Comparison of ENCODE assay signal across 17 mouse cellular contexts in the genomic region with DNA sequence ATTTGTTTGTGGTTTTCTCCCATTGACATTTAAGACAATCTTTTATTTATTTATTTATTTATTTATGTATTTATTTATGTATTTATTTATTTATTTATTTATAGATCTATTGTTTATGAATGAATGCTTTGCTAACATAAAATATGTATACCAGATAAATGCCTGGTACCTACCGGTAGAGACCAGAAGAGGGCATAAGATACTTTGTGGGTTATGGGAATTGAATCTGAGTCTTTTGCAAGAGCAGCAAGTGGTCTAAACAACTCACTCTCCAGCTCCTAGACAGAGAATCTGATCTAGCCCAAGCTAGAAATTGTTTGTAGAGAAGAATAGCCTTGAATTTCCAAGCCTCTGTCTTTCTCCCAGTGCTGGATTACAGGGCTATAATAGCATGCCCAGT. TPM values are rescaled to one million over a fixed set of nuclear protein-coding genes. Genes with fewer than 3 reads are reported as not detected.
DNase-seq lines count a peak whose midpoint lies in the region; ATAC-seq and TF ChIP-seq lines count a peak whose summit lies in the region.
"Had no signal": no experiment of that assay in that cellular context is flagged by ENCODE, and none has a peak within 500 bp of the region (broad histone marks: within the 10 kb centered on the region; RNA-seq: fewer than 3 reads in every experiment).

No protein-coding gene starts in this region.

- no peak for ATAC-seq in liver, postnatal 0 days
- no peak for ATAC-seq in liver, embryonic 11.5 days (replicated peaks; ENCODE audit: low FRiP score)
- ATAC-seq in intestine, embryonic 16.5 days = no peak
- ATAC-seq: forebrain, embryonic 15.5 days; inflammation-experienced regulatory T-cells, adult 6 months had no signal

- no peak for TF ChIP-seq CTCF in cerebellum, adult 2 months (IDR thresholded peaks at IDR 0.05; ENCODE audit: borderline replicate concordance, insufficient read depth, low read depth, low read length)
- TF ChIP-seq CTCF in liver, postnatal 0 days (IDR thresholded peaks at IDR 0.05; ENCODE audit: low read depth) = peak; percentile 32; the same call in 1 of the 2 replicates

- no peak overlapping the region for H3K27ac ChIP-seq in cerebellum, adult 2 months (ENCODE audit: insufficient read depth, low read length)
- no peak overlapping the region for H3K27ac ChIP-seq in liver, postnatal 0 days (ENCODE audit: low read depth)
- H3K27ac ChIP-seq in liver, embryonic 11.5 days (ENCODE audit: low read depth, low read length) = no peak overlapping the region
- H3K27ac ChIP-seq in intestine, embryonic 16.5 days (ENCODE audit: low read length) = no peak overlapping the region
- H3K27ac ChIP-seq: embryonic facial prominence, embryonic 15.5 days; forebrain, embryonic 15.5 days; liver, embryonic 15.5 days had no signal

- 23% methylated on average over 1 of the region's 1 CpGs for WGBS in cerebellum, adult 2 months
- 16% methylated on average over 1 of the region's 1 CpGs for WGBS in liver, postnatal 0 days (ENCODE audit: insufficient replicate concordance)
- 44% methylated on average over 1 of the region's 1 CpGs for WGBS in liver, embryonic 11.5 days
- 35% methylated on average over 1 of the region's 1 CpGs for WGBS in intestine, embryonic 16.5 days

- no peaks in the 10 kb centered on the region for H3K27me3 ChIP-seq in cerebellum, adult 2 months (ENCODE audit: control insufficient read depth, insufficient read depth, low read length)
- H3K27me3 ChIP-seq in liver, postnatal 0 days (ENCODE audit: insufficient read depth, low read length) = no peaks in the 10 kb centered on the region
- peaks cover 17% of the 10 kb centered on the region; the same call in 1 of the 2 replicates for H3K27me3 ChIP-seq in liver, embryonic 11.5 days (replicated peaks; ENCODE audit: control insufficient read depth, insufficient read depth, low read length)
- H3K27me3 ChIP-seq in intestine, embryonic 16.5 days (replicated peaks; ENCODE audit: control insufficient read depth, insufficient read depth, low read length) = no peaks in the 10 kb centered on the region
- H3K27me3 ChIP-seq: embryonic facial prominence, embryonic 15.5 days; forebrain, embryonic 15.5 days had no signal

- TF ChIP-seq POLR2A in cerebellum, adult 2 months (IDR thresholded peaks at IDR 0.05; ENCODE audit: borderline replicate concordance, insufficient read depth, low read length) = no peak

- no peaks in the 10 kb centered on the region for H3K36me3 ChIP-seq in liver, postnatal 0 days (replicated peaks; ENCODE audit: insufficient read depth, low read length)
- H3K36me3 ChIP-seq in liver, embryonic 11.5 days (ENCODE audit: control insufficient read depth, insufficient read depth, low read length) = no peaks in the 10 kb centered on the region
- no peaks in the 10 kb centered on the region for H3K36me3 ChIP-seq in intestine, embryonic 16.5 days (ENCODE audit: control insufficient read depth, insufficient read depth, low read length)
- H3K36me3 ChIP-seq: embryonic facial prominence, embryonic 15.5 days; forebrain, embryonic 15.5 days; liver, embryonic 15.5 days had no signal

- H3K9me3 ChIP-seq in liver, postnatal 0 days (ENCODE audit: low read length) = no peaks in the 10 kb centered on the region
- H3K9me3 ChIP-seq in liver, embryonic 11.5 days (ENCODE audit: control insufficient read depth, low read length) = no peaks in the 10 kb centered on the region
- H3K9me3 ChIP-seq in intestine, embryonic 16.5 days (ENCODE audit: control insufficient read depth, low read length) = no peaks in the 10 kb centered on the region
- H3K9me3 ChIP-seq: embryonic facial prominence, embryonic 15.5 days; forebrain, embryonic 15.5 days; liver, embryonic 15.5 days had no signal

- H3K4me2 ChIP-seq in liver, postnatal 0 days (ENCODE audit: low read depth, low read length) = no peak overlapping the region
- H3K4me2 ChIP-seq in liver, embryonic 11.5 days = no peak overlapping the region
- peak overlapping the region; percentile 60 for H3K4me2 ChIP-seq in intestine, embryonic 16.5 days (ENCODE audit: low read depth, low read length)
- H3K4me2 ChIP-seq: embryonic facial prominence, embryonic 15.5 days; forebrain, embryonic 15.5 days; liver, embryonic 15.5 days had no signal

- no peak for TF ChIP-seq EP300 in liver, postnatal 0 days (IDR thresholded peaks at IDR 0.05; ENCODE audit: low read depth)

- H3K9ac ChIP-seq in liver, postnatal 0 days (replicated peaks) = no peak overlapping the region
- no peak overlapping the region for H3K9ac ChIP-seq in liver, embryonic 11.5 days (ENCODE audit: low read depth, low read length)
- H3K9ac ChIP-seq in intestine, embryonic 16.5 days (ENCODE audit: low read depth, low read length) = no peak overlapping the region
- H3K9ac ChIP-seq: embryonic facial prominence, embryonic 15.5 days; forebrain, embryonic 15.5 days; liver, embryonic 15.5 days had no signal

- no peaks in the 10 kb centered on the region for H3K4me1 ChIP-seq in cerebellum, adult 2 months (ENCODE audit: control insufficient read depth, insufficient read depth, low read length)
- no peaks in the 10 kb centered on the region for H3K4me1 ChIP-seq in liver, postnatal 0 days (ENCODE audit: insufficient read depth)
- no peaks in the 10 kb centered on the region for H3K4me1 ChIP-seq in liver, embryonic 11.5 days (replicated peaks; ENCODE audit: control insufficient read depth, insufficient read depth, low read length)
- H3K4me1 ChIP-seq in intestine, embryonic 16.5 days (ENCODE audit: control insufficient read depth, insufficient read depth, low read length) = no peaks in the 10 kb centered on the region
- H3K4me1 ChIP-seq: embryonic facial prominence, embryonic 15.5 days; forebrain, embryonic 15.5 days; liver, embryonic 15.5 days had no signal

- H3K4me3 ChIP-seq in cerebellum, adult 2 months (replicated peaks; ENCODE audit: insufficient read depth, low read depth, low read length) = no peak overlapping the region
- no peak overlapping the region for H3K4me3 ChIP-seq in liver, postnatal 0 days (ENCODE audit: low read depth, low read length)
- no peak overlapping the region for H3K4me3 ChIP-seq in liver, embryonic 11.5 days (ENCODE audit: low read depth, low read length)
- H3K4me3 ChIP-seq in intestine, embryonic 16.5 days (ENCODE audit: low read length) = peak overlapping the region; percentile 42
- H3K4me3 ChIP-seq: embryonic facial prominence, embryonic 15.5 days; forebrain, embryonic 15.5 days; liver, embryonic 15.5 days had no signal

- DNase-seq in cerebellum, postnatal 10 days = peak; percentile 6 to 12
- no peak for DNase-seq in cerebellum, adult 2 months
- DNase-seq in liver, postnatal 0 days = no peak
- DNase-seq in liver, embryonic 11.5 days (ENCODE audit: low spot score) = no peak
- peak; percentile 52 for DNase-seq in 416B (ENCODE audit: low read depth)
- DNase-seq in spleen, postnatal 10 days (ENCODE audit: low spot score in 2 of 2) = no peak
- DNase-seq in natural killer cell, adult 2 months (ENCODE audit: low spot score in 2 of 2) = no peak
- DNase-seq: adrenal gland, postnatal 36 days; heart, postnatal 36 days; kidney, postnatal 36 days had no signal

RNA-seq across cellular contexts. Expression of a gene that starts 2.8 kb away (rescaled TPM):
- not detected in 2 replicates for polyA plus RNA-seq in cerebellum, adult 2 months (2012; rRNA removed)
- not detected in 2 replicates for polyA plus RNA-seq in liver, postnatal 0 days (2015; fragmentation: Nextera tagmentation; extraction: Ambion mirVana)
- not detected in 2 replicates for polyA plus RNA-seq in liver, embryonic 11.5 days (2014; fragmentation: Nextera tagmentation; extraction: Ambion mirVana)
- polyA plus RNA-seq in intestine, embryonic 16.5 days (2015; fragmentation: Nextera tagmentation; extraction: Ambion mirVana) = 63.1 and 69.7 TPM in 2 replicates
- polyA plus RNA-seq: embryonic facial prominence, embryonic 15.5 days; forebrain, embryonic 15.5 days; inflammation-experienced regulatory T-cells, adult 6 months; limb, embryonic 11.5 days; liver, embryonic 15.5 days; neural tube, embryonic 11.5 days had no signal

RNA-seq across cellular contexts. Expression of a gene that starts 10.8 kb away (rescaled TPM):
- polyA plus RNA-seq in cerebellum, adult 2 months (2012; rRNA removed) = 0.07 TPM in 1 of 2 replicates, not detected in the other
- not detected in 2 replicates for polyA plus RNA-seq in liver, postnatal 0 days (2015; fragmentation: Nextera tagmentation; extraction: Ambion mirVana)
- not detected in 2 replicates for polyA plus RNA-seq in liver, embryonic 11.5 days (2014; fragmentation: Nextera tagmentation; extraction: Ambion mirVana)
- 2.3 and 2.6 TPM in 2 replicates for polyA plus RNA-seq in intestine, embryonic 16.5 days (2015; fragmentation: Nextera tagmentation; extraction: Ambion mirVana)
- polyA plus RNA-seq: embryonic facial prominence, embryonic 15.5 days; forebrain, embryonic 15.5 days; inflammation-experienced regulatory T-cells, adult 6 months; limb, embryonic 11.5 days; liver, embryonic 15.5 days; neural tube, embryonic 11.5 days had no signal

RNA-seq across cellular contexts. Expression of a gene that starts 31.3 kb away (rescaled TPM):
- polyA plus RNA-seq in cerebellum, adult 2 months (2012; rRNA removed) = 0.06 and 0.13 TPM in 2 replicates
- polyA plus RNA-seq in liver, postnatal 0 days (2015; fragmentation: Nextera tagmentation; extraction: Ambion mirVana) = 85.7 and 86.7 TPM in 2 replicates
- polyA plus RNA-seq in liver, embryonic 11.5 days (2014; fragmentation: Nextera tagmentation; extraction: Ambion mirVana) = 70.1 and 81.4 TPM in 2 replicates
- 3.3 and 5.7 TPM in 2 replicates for polyA plus RNA-seq in intestine, embryonic 16.5 days (2015; fragmentation: Nextera tagmentation; extraction: Ambion mirVana)
- polyA plus RNA-seq: inflammation-experienced regulatory T-cells, adult 6 months had no signal

RNA-seq across cellular contexts. Expression of a gene that starts 33.7 kb away (rescaled TPM):
- polyA plus RNA-seq in cerebellum, adult 2 months (2012; rRNA removed) = 0.14 and 0.15 TPM in 2 replicates
- 0.12 TPM in 1 of 2 replicates, not detected in the other for polyA plus RNA-seq in liver, postnatal 0 days (2015; fragmentation: Nextera tagmentation; extraction: Ambion mirVana)
- 0.18 and 0.29 TPM in 2 replicates for polyA plus RNA-seq in liver, embryonic 11.5 days (2014; fragmentation: Nextera tagmentation; extraction: Ambion mirVana)
- 8.5 and 11.6 TPM in 2 replicates for polyA plus RNA-seq in intestine, embryonic 16.5 days (2015; fragmentation: Nextera tagmentation; extraction: Ambion mirVana)

RNA-seq across cellular contexts. Expression of a gene that starts 42.0 kb away (rescaled TPM):
- 5.6 and 6.5 TPM in 2 replicates for polyA plus RNA-seq in cerebellum, adult 2 months (2012; rRNA removed)
- polyA plus RNA-seq in liver, postnatal 0 days (2015; fragmentation: Nextera tagmentation; extraction: Ambion mirVana) = 0.11 TPM in 1 of 2 replicates, not detected in the other
- polyA plus RNA-seq in liver, embryonic 11.5 days (2014; fragmentation: Nextera tagmentation; extraction: Ambion mirVana) = 0.14 TPM in 1 of 2 replicates, not detected in the other
- 1.8 and 2.4 TPM in 2 replicates for polyA plus RNA-seq in intestine, embryonic 16.5 days (2015; fragmentation: Nextera tagmentation; extraction: Ambion mirVana)
- polyA plus RNA-seq: inflammation-experienced regulatory T-cells, adult 6 months had no signal

Comparison
In these comparisons a context has a peak if more than half of its experiments do, and no peak if none do; other contexts are left out.
1. DNase-seq: peak in cerebellum, postnatal 10 days (2 of 2) and 416B (single experiment); none in cerebellum, adult 2 months (0 of 2), liver, postnatal 0 days (single experiment), liver, embryonic 11.5 days (single experiment), spleen, postnatal 10 days (0 of 2) and natural killer cell, adult 2 months (0 of 2).
2. RNA of a gene that starts 2.8 kb away (polyA plus RNA-seq): 63.1 to 69.7 TPM in intestine, embryonic 16.5 days; not detected in cerebellum, adult 2 months, not detected in liver, postnatal 0 days and not detected in liver, embryonic 11.5 days; every median in the first group is over 10 times any median in the second.
3. RNA of a gene that starts 31.3 kb away (polyA plus RNA-seq): 85.7 to 86.7 TPM in liver, postnatal 0 days and 70.1 to 81.4 TPM in liver, embryonic 11.5 days; 3.3 to 5.7 TPM in intestine, embryonic 16.5 days and 0.06 to 0.13 TPM in cerebellum, adult 2 months; every median in the first group is over 10 times any median in the second.